Mouse (Mus musculus) embryonic facial prominence, embryonic 15.5 days (tissue): ENCODE results near the gene Zdhhc20. TPM values are rescaled to one million over a fixed set of nuclear protein-coding genes. Genes with fewer than 3 reads are reported as not detected.

Experiments
- microRNA-seq: library from miRNA; unstranded; fragments of <30 nt; microRNA quantifications from one replicate; pipeline ENCODE4, GENCODE M21; 2016; ENCODE audit warnings: borderline number of aligned reads
- polyA plus RNA-seq: library from polyadenylated mRNA; unstranded; fragments of >200 nt; fragmentation: Nextera tagmentation; extraction: Ambion mirVana; gene quantifications from 2 replicates; pipeline ENCODE4 v1.2.1, GENCODE M21; 2015

The Zdhhc20 gene
- polyA plus RNA-seq, 1 experiment from 2014 or later: 71.2 TPM

Small RNA genes within 50 kb of the gene (microRNA-seq; reads per million reads assigned to microRNA genes)
- not detected for gene Mir3077

Other genes with a start within 250 kb of the Zdhhc20 start
- gene Xpo4, start 224.8 kb downstream of the Zdhhc20 start, polyA plus RNA-seq: 18.8 and 20.3 TPM in 2 replicates
- gene Gm49361, start 144.2 kb downstream of the Zdhhc20 start, polyA plus RNA-seq: not detected in 2 replicates
- 23.3 TPM in 2 replicates for gene Lats2, start 131.9 kb downstream of the Zdhhc20 start, polyA plus RNA-seq
- gene Sap18, start 92.1 kb downstream of the Zdhhc20 start, polyA plus RNA-seq: 23.1 and 26.3 TPM in 2 replicates
- 25.4 and 28.6 TPM in 2 replicates for gene Ska3, start 64.1 kb downstream of the Zdhhc20 start, polyA plus RNA-seq
- 156 and 160 TPM in 2 replicates for gene Mrpl57, start 64.0 kb downstream of the Zdhhc20 start, polyA plus RNA-seq
- 93.1 and 94.9 TPM in 2 replicates for gene Micu2, start 109.0 kb upstream of the Zdhhc20 start, polyA plus RNA-seq
- 12.5 and 13.0 TPM in 2 replicates for gene Fgf9, start 180.3 kb upstream of the Zdhhc20 start, polyA plus RNA-seq